Mouse (Mus musculus) bone marrow macrophage, adult 2 months (primary cell): ENCODE measurements around the gene Atp5l. TPM values are rescaled to one million over a fixed set of nuclear protein-coding genes. Genes with fewer than 3 reads are reported as not detected.
A peak's percentile ranks its signal among the peaks of the same experiment; 100 is the strongest.

Experiments used
- H3K27ac ChIP-seq: 2 replicates; pipeline ENCODE4 v1.5.1; 2012; ENCODE audit warnings: low read depth, low read length; ENCODE audit not compliant: insufficient read depth
- H3K4me1 ChIP-seq: 2 replicates; pipeline ENCODE4 v1.6.1; 2012; ENCODE audit warnings: low read length; ENCODE audit not compliant: control insufficient read depth, insufficient read depth
- H3K4me3 ChIP-seq: 2 replicates; pipeline ENCODE4 v1.5.1; 2012; ENCODE audit warnings: mild to moderate bottlenecking, low read length, moderate library complexity; ENCODE audit not compliant: insufficient read depth
- CTCF ChIP-seq: IDR thresholded peaks from 2 replicates; pipeline ENCODE4 v1.5.1; 2012; ENCODE audit warnings: low read depth, mild to moderate bottlenecking, low read length, moderate library complexity
- POLR2A ChIP-seq: IDR thresholded peaks from 2 replicates; pipeline ENCODE4 v1.6.1; 2012; ENCODE audit warnings: mild to moderate bottlenecking, low read depth, low read length, borderline replicate concordance
- polyA plus RNA-seq: library from polyadenylated mRNA; stranded (reverse); fragments of >200 nt; gene quantifications from 2 replicates; pipeline ENCODE4 v1.2.4, GENCODE M21; 2012; ENCODE audit not compliant: missing spikeins, insufficient read depth, insufficient read length

Gene Atp5l
- polyA plus RNA-seq, 1 experiment: 311 TPM

DNA sequence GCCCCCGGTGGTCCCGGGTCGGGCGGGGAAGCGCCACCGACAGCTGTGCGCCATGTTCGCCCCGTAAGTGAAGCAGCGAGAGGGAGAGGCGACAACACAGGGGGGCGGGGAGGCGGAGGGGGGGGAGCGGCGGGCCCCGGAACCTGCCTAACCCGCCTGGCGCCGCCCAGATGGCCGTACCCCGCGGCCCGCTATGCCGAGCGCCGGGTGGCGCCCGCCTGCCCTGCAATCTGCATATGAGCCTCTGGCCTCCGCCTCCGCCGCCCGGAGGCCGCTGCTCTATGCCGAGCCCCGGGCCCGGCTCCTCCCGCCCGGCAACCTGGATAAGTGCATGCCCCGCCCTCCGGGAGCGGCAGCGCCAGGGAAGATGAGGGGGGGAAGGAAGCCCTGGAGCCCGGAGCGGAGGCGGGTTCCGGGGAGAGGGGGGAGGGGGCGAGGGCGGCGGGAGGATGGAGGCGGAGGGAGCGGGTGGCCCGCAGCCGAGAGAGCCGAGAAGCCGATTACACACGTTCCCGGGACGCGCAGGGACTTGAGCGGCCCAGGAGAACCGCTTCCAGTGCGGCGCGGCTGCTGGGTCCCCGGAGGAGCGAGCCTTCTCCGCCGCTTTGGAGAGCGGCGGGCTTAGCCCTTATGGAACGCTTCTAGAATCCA is 39.2 kb downstream of the Atp5l start, which contains the start of gene Kmt2a:
Gene Kmt2a, minus strand, starts transcription at position 76 of the 651 bp plus-strand sequence.
- Histone ChIP-seq H3K4me3 (peak within 1 kb of the TSS; percentile 81), H3K27ac (peak within 1 kb of the TSS; percentile 87), H3K4me1 (peaks cover 16% of the 10 kb centered on the region)
- TF ChIP-seq POLR2A (no peak), CTCF (no peak)

DNA sequence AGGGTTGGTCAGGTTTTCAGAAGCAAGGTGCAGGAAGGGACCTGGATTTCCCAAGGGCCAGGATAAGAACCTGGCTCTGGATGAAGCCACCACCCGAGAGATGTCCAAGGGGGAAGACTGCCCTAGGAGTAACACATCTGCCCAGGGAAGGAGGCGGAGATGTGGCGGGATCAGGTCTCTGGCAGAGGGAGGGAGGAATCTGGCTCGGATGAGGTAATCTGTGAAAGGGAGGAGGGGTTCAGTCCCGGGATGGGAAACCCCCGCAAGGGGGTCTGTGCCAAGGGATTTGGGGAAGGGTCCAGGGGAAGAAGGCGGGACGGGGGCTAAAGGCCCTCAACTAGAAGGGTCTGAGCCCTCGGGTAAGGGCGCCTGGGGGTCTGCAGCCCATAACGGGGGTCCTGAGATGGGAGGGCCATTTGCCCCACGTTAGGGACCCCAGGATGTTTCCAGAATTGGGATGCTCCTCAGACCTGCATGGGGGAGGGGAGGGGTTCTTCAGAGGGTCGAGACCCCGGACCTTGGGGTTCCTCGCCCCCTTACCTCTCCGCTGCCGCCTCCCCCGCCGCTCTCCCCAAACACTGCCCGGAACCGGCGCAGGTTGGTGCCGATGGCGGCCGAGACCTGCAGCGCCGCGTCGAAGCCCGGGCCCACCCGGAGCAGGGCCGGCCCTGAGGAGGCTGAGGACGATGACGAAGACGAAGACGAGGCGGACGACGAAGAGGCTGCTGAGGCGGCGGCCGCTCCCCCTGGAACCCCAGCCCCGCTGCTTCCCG is 40.0 kb downstream of the Atp5l start:
- H3K4me1 ChIP-seq: peaks cover 17% of the 10 kb centered on the region
- H3K4me3 ChIP-seq: peak overlapping the region; percentile 81
- TF ChIP-seq POLR2A (no peak), CTCF (no peak)
- no peak overlapping the region; the same call in 1 of the 2 replicates for H3K27ac ChIP-seq

DNA sequence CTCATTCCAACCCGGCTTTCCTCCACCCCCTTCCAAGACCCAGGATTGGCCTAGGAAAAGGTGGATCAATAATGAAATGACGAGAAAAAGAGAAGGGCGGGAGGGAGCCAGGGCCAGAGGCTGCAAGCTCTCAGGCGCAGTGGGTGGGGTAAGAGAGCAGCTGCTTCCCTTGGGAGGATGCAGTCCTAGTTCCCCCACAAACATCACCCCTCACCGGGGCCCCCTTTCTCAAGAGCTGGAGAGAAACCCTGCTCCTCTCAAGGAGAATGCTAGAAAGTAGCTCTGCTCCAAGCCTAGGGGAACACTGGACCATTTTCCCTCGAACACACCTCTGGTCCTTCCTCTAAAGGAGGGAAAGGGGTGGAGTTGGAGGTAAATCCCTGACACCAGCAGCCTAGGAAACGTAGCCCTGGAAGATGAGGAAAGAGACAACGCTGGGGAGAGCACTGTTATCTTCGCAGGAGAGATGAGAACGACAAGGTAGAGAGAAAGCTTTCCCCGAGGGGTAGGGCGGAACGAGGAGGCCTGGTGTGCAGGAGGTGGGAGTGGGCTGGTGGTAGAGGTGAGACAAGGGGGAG is 40.8 kb downstream of the Atp5l start:
- peak overlapping the region; percentile 81 for H3K4me3 ChIP-seq
- TF ChIP-seq POLR2A (no peak), CTCF (no peak)
- peaks cover 17% of the 10 kb centered on the region for H3K4me1 ChIP-seq
- H3K27ac ChIP-seq: no peak overlapping the region

DNA sequence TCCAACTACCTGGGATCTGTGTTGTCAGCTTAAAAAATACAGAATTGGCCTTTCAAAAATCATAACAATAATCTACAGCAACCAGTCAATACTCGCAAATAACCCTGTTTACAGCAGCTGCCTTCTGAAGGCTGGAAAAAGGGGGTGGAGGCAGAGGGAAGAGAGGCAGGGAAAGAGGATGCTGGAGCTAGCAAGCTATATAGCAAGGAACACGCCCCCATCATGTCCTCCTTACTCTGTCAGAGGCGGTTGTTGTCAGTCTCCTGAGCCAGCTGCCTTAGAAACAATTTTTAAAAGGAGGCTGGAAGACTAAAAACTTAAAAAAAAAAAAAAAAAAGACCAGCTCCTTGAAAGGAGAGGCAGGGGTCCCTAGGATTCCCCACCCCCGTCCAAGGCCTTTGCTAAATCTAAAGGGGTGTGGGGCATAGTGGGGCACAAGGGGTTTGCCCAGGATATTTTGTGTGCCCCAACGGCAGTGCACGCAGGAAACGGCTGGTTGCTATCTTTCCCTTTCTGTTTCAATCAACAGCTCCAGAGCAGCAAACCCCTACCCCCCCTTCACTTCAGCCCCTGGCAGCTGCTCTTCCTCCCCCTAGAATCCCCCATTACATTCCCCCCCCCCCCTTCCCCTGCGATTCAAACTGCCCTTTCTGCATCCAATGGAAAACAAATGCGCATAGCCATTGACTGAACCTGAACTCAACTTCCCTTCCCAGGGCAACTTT is 41.6 kb downstream of the Atp5l start:
- TF ChIP-seq POLR2A: no peak
- no peak for TF ChIP-seq CTCF
- Histone ChIP-seq H3K27ac (no peak overlapping the region), H3K4me3 (peak overlapping the region; percentile 81), H3K4me1 (peaks cover 17% of the 10 kb centered on the region)

DNA sequence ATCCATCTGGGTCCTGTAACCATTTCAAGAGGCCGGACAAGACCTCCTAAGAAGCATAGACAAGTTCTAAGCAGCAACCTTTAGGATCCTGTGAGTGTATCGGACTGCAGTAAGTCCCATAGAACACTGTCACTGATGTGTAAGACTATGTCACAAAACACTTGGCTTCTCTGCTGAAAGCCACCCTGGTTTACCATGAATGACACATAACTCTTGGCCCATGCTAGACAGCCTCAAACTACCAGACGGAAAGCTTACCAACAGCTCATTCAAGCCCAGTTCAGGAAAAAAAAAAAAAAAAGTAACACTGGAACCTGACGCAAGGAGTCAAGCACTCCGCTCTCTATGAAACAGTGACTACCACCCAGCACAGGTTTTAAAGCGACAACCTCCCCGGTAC is 42.9 kb downstream of the Atp5l start:
- H3K4me1 ChIP-seq: peaks cover 12% of the 10 kb centered on the region
- TF ChIP-seq CTCF: no peak
- no peak for TF ChIP-seq POLR2A
- no peak overlapping the region for H3K27ac ChIP-seq
- H3K4me3 ChIP-seq: no peak overlapping the region

DNA sequence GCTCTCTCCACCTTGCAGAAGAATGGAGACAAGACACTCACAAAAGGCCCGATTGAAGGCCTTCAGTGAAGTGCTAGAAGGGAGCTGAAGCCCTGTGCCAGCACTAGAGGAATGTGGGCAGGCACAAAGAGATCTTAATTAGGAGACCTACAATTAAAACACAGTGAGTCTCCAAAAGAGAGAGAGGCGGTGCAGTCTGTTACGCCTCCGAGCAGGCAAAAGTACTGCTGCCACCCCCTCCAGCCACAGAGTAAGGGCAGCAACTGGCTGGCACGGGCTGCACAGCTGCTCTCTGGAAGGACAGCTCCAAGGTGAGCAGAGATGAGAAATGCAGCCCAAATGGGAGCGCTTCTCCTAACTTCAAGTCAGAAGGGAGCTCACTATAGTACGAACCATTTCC is 45.1 kb downstream of the Atp5l start:
- TF ChIP-seq POLR2A: no peak
- TF ChIP-seq CTCF: no peak
- peaks cover 12% of the 10 kb centered on the region for H3K4me1 ChIP-seq
- no peak overlapping the region for H3K4me3 ChIP-seq
- H3K27ac ChIP-seq: no peak overlapping the region

DNA sequence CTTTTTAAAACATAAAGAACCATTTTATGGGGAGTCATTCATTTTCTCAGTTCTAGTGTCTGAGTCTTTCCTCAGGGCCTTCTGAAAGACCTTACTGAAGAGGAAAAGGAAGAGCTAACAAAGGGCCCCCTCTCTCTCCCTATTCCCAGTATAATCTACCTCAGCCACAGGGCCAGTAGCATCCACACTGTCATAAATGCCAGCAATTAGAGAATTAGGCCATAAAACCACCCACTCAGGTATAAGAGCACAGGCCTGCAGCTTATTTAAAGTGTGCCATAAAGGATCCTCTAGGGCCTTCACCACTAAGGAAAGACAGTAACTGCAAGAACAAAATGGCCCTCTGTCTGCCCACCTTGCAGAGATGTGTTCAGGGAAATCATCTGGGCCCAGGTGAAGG is 46.3 kb downstream of the Atp5l start:
- TF ChIP-seq CTCF (no peak), POLR2A (no peak)
- no peak overlapping the region for H3K4me3 ChIP-seq
- no peak overlapping the region for H3K27ac ChIP-seq
- peaks cover 10% of the 10 kb centered on the region for H3K4me1 ChIP-seq

DNA sequence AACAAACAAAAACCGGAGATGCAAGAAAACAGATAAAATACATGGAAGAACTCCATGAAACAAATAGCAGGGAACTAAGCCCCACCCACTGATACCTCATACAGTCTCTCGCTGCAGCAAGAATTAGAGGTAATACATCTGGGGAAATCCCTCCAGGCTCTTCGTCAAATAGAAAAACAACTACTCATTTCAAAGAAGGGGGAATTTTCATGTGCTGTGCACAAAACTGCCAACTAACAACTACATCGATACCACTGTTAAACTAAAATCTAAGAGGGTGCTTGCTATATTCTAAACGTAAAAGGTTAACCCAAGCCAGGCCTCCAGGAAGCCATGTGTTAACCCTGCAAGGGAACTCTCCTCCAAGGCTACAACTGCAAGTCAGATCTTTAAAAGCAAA is 46.9 kb downstream of the Atp5l start:
- Histone ChIP-seq H3K4me1 (peaks cover 7% of the 10 kb centered on the region), H3K27ac (no peak overlapping the region), H3K4me3 (no peak overlapping the region)
- TF ChIP-seq CTCF: no peak

- Histone ChIP-seq H3K27ac (no peak overlapping the region), H3K4me1 (peaks cover 18% of the 10 kb centered on the region), H3K4me3 (no peak overlapping the region)
- no peak for TF ChIP-seq POLR2A
Observed at GRCm38 (mm10) chr9:44868336-44869094, 52.0 kb downstream of the Atp5l start.
